Mouse (Mus musculus): ENCODE data around the gene Stard10.

DNA sequence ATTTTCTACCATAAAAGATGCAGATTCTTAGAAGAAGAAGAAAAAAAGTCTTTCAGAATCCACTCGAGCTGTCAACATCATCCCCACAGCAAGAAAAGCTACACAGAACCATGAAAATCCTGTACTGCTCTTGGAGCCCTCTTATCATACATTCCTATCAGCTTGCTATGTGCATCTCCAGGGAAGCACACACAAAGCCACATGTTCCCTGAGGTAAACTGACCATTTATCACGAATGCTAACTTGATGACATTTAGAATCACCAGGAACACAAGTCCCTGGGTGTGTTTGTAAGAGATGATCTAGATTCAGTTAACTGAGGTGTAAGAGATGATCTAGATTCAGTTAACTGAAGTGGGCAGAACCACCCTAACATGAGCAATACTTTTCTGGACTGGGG lies 10.0 kb upstream of the Stard10 start:
- no peak for TF ChIP-seq ZNF384 (IDR thresholded peaks at IDR 0.05; ENCODE audit: low read depth, low read length)
- no peak for TF ChIP-seq HCFC1 (IDR thresholded peaks at IDR 0.05; ENCODE audit: borderline replicate concordance, insufficient read depth, low read length)
- TF ChIP-seq ZC3H11A (IDR thresholded peaks at IDR 0.05; ENCODE audit: borderline replicate concordance, low read depth, low read length), result no peak
- no peak for TF ChIP-seq MAFK (IDR thresholded peaks at IDR 0.05; ENCODE audit: insufficient read depth, low read depth, low read length)
